Mouse (Mus musculus): Measurements from ENCODE around the gene Gm17402. TPM values are rescaled to one million over a fixed set of nuclear protein-coding genes. Genes with fewer than 3 reads are reported as not detected.

Gene Gm17402
- polyA plus RNA-seq, 1 experiment from 2014 or later, result not detected

DNA sequence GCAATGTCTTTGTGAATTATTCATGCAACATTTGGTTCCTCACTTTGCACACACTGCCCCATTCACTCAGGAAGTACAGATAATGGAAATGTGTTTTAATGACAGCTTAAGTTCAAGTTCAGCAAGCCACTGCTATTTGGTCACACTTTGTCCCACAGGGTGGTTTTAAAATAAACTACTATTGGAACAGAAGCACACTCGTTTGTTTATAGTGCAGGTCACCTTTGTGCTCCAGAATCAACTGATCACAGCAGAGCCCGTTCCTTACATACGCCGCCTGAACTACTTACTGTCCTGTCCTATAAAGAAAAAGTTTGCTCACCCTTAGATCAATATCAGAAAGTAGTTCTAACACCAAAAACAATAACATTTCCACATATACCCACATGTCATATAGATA lies 52.5 kb downstream of the Gm17402 start:
- Histone ChIP-seq H3K4me2 (ENCODE audit: low read depth, low read length) (no peak overlapping the region), H3K4me3 (replicated peaks; ENCODE audit: low read length) (no peak overlapping the region), H3K9me3 (replicated peaks; ENCODE audit: control insufficient read depth, low read length) (no peaks in the 10 kb centered on the region), H3K27me3 (ENCODE audit: control insufficient read depth, insufficient read depth, low read length) (no peaks in the 10 kb centered on the region), H3K4me1 (ENCODE audit: control insufficient read depth, insufficient read depth, low read length) (no peaks in the 10 kb centered on the region), H3K9ac (ENCODE audit: low read length) (no peak overlapping the region), H3K36me3 (ENCODE audit: control insufficient read depth, insufficient read depth, low read length) (no peaks in the 10 kb centered on the region), H3K27ac (ENCODE audit: low read length) (no peak overlapping the region)
- WGBS, result 70% methylated on average over 4 of the region's 4 CpGs
- ATAC-seq (ENCODE audit: insufficient read depth, low FRiP score), result no peak

Other genes starting within 250 kb of the Gm17402 start
- gene Mlf1, start 1.1 kb downstream of the Gm17402 start, polyA plus RNA-seq (2015; fragmentation: Nextera tagmentation; extraction: Ambion mirVana), result 11.6 and 21.6 TPM in 2 replicates
- gene Gfm1, start 54.9 kb upstream of the Gm17402 start, polyA plus RNA-seq (2015; fragmentation: Nextera tagmentation; extraction: Ambion mirVana), result 42.7 and 45.9 TPM in 2 replicates
- 91.4 and 95.1 TPM in 2 replicates for gene Lxn, start 88.8 kb upstream of the Gm17402 start, polyA plus RNA-seq (2015; fragmentation: Nextera tagmentation; extraction: Ambion mirVana)
- 2.1 and 2.6 TPM in 2 replicates for gene Rarres1, start 140.4 kb upstream of the Gm17402 start, polyA plus RNA-seq (2015; fragmentation: Nextera tagmentation; extraction: Ambion mirVana)
- gene Mfsd1, start 207.6 kb upstream of the Gm17402 start, polyA plus RNA-seq (2015; fragmentation: Nextera tagmentation; extraction: Ambion mirVana), result 47.5 and 48.9 TPM in 2 replicates